Mouse (Mus musculus) MEL (cell line): ENCODE measurements around the gene Man1b1. TPM values are rescaled to one million over a fixed set of nuclear protein-coding genes. Genes with fewer than 3 reads are reported as not detected.

ENCODE experiments used
- DNase-seq: peaks from one replicate; pipeline ENCODE4 v3.0.0; 2011; ENCODE audit warnings: low read depth, low spot score
- H3K27ac ChIP-seq: 2 replicates; pipeline ENCODE4 v1.5.1; 2012; ENCODE audit warnings: low read depth, mild to moderate bottlenecking, control low read depth, low read length, moderate library complexity; ENCODE audit not compliant: control insufficient read depth
- H3K27me3 ChIP-seq, 2 experiments: fragments of 150-350 bp in 1 of 2; sonication (generic) in 1 of 2; 2 replicates each; pipeline ENCODE4 v1.6.1; 2012; ENCODE audit warnings: low read length in 2 of 2, mild to moderate bottlenecking in 2 of 2, improper control_type of control experiment in 1 of 2, moderate library complexity in 1 of 2; ENCODE audit not compliant: insufficient read depth in 2 of 2, control insufficient read depth in 1 of 2
- H3K36me3 ChIP-seq, 2 experiments: 2 replicates each; pipeline ENCODE4 v1.6.1; 2012 to 2014; ENCODE audit warnings: low read length in 2 of 2, improper control_type of control experiment in 1 of 2, inconsistent platforms in 1 of 2, mild to moderate bottlenecking in 1 of 2; ENCODE audit not compliant: insufficient read depth in 2 of 2, control insufficient read depth in 1 of 2
- H3K4me1 ChIP-seq, 2 experiments: fragments of 150-350 bp in 1 of 2; sonication (generic) in 1 of 2; 2 replicates each; pipeline ENCODE4 v1.6.1; 2012; ENCODE audit warnings: low read length in 2 of 2, improper control_type of control experiment in 1 of 2, mild to moderate bottlenecking in 1 of 2; ENCODE audit not compliant: insufficient read depth in 2 of 2, control insufficient read depth in 1 of 2
- H3K4me3 ChIP-seq, 2 experiments: fragments of 150-350 bp in 1 of 2; sonication (generic) in 1 of 2; 2 replicates each; pipeline ENCODE4 v1.5.1; 2012; ENCODE audit warnings: low read depth in 2 of 2, low read length in 2 of 2, mild to moderate bottlenecking in 2 of 2, moderate library complexity in 2 of 2, control low read depth in 1 of 2, improper control_type of control experiment in 1 of 2; ENCODE audit not compliant: control insufficient read depth in 1 of 2, insufficient read depth in 1 of 2
- H3K79me2 ChIP-seq: 2 replicates; pipeline ENCODE4 v1.6.1; 2012; ENCODE audit warnings: mild to moderate bottlenecking, low read length, moderate library complexity; ENCODE audit not compliant: control insufficient read depth, poor library complexity, insufficient read depth
- H3K9ac ChIP-seq: 2 replicates; pipeline ENCODE4 v1.6.1; 2012; ENCODE audit warnings: low read depth, mild to moderate bottlenecking, control low read depth, low read length, moderate library complexity; ENCODE audit not compliant: control insufficient read depth, poor library complexity, severe bottlenecking
- H3K9me3 ChIP-seq: fragments of 150-350 bp; sonication (generic); replicated peaks from 2 replicates; pipeline ENCODE4 v1.6.1; 2012; ENCODE audit warnings: mild to moderate bottlenecking, low read length, improper control_type of control experiment, moderate library complexity; ENCODE audit not compliant: insufficient read depth
- CTCF ChIP-seq, 3 experiments: IDR thresholded peaks in 2 of 3; conservative IDR thresholded peaks in 1 of 3; 2 replicates each; pipeline ENCODE4 v1.5.1; 2011 to 2012; ENCODE audit warnings: low read length in 3 of 3, low read depth in 2 of 3, mild to moderate bottlenecking in 2 of 3, improper control_type of control experiment in 1 of 3, inconsistent platforms in 1 of 3, mixed read lengths in 1 of 3, moderate library complexity in 1 of 3; ENCODE audit not compliant: control insufficient read depth in 1 of 3, insufficient read depth in 1 of 3, poor library complexity in 1 of 3, severe bottlenecking in 1 of 3
- ELF1 ChIP-seq: IDR thresholded peaks from 2 replicates; pipeline ENCODE4 v1.6.1; 2014; ENCODE audit warnings: low read depth, mild to moderate bottlenecking, inconsistent platforms, low read length, improper control_type of control experiment, moderate library complexity
- KAT2A ChIP-seq: conservative IDR thresholded peaks from 2 replicates; pipeline ENCODE4 v1.6.1; 2012; ENCODE audit warnings: low read depth, low read length, improper control_type of control experiment, inconsistent platforms
- MAFK ChIP-seq: IDR thresholded peaks from 2 replicates; pipeline ENCODE4 v1.6.1; 2011; ENCODE audit warnings: low read depth, mild to moderate bottlenecking, low read length, improper control_type of control experiment, borderline replicate concordance
- MAX ChIP-seq: IDR thresholded peaks from 2 replicates; pipeline ENCODE4 v1.6.1; 2011; ENCODE audit warnings: low read length, improper control_type of control experiment
- MAZ ChIP-seq: IDR thresholded peaks from 2 replicates; pipeline ENCODE4 v1.6.1; 2012; ENCODE audit warnings: low read depth, mild to moderate bottlenecking, inconsistent platforms, low read length, improper control_type of control experiment
- MYB ChIP-seq: IDR thresholded peaks from 2 replicates; pipeline ENCODE4 v1.6.1; 2011; ENCODE audit warnings: mild to moderate bottlenecking, low read depth, low read length, improper control_type of control experiment
- MYC ChIP-seq: IDR thresholded peaks from 2 replicates; pipeline ENCODE4 v1.6.1; 2011; ENCODE audit warnings: low read depth, mild to moderate bottlenecking, low read length, improper control_type of control experiment, moderate library complexity
- NELFE ChIP-seq: IDR thresholded peaks from 2 replicates; pipeline ENCODE4 v1.6.1; 2011; ENCODE audit warnings: low read depth, low read length, improper control_type of control experiment
- POLR2A ChIP-seq, 2 experiments: IDR thresholded peaks; 2 replicates each; pipeline ENCODE4 v1.6.1; 2011 to 2012; ENCODE audit warnings: low read length in 2 of 2, mild to moderate bottlenecking in 2 of 2, control low read depth in 1 of 2, improper control_type of control experiment in 1 of 2, low read depth in 1 of 2, moderate library complexity in 1 of 2; ENCODE audit not compliant: control insufficient read depth in 1 of 2, insufficient read depth in 1 of 2, poor library complexity in 1 of 2
- POLR2AphosphoS2 ChIP-seq: IDR thresholded peaks from 2 replicates; pipeline ENCODE4 v1.6.1; 2011; ENCODE audit warnings: low read length, improper control_type of control experiment
- POLR2AphosphoS5 ChIP-seq: IDR thresholded peaks from 2 replicates; pipeline ENCODE4 v1.6.1; 2012; ENCODE audit warnings: low read depth, borderline replicate concordance, mild to moderate bottlenecking, inconsistent platforms, low read length, moderate library complexity, mixed read lengths
- RAD21 ChIP-seq: IDR thresholded peaks from 2 replicates; pipeline ENCODE4 v1.6.1; 2011; ENCODE audit warnings: mild to moderate bottlenecking, low read depth, low read length, improper control_type of control experiment
- RCOR1 ChIP-seq: IDR thresholded peaks from 2 replicates; pipeline ENCODE4 v1.6.1; 2012; ENCODE audit warnings: low read depth, mild to moderate bottlenecking, inconsistent platforms, low read length, improper control_type of control experiment
- SMC3 ChIP-seq: IDR thresholded peaks from 2 replicates; pipeline ENCODE4 v1.6.1; 2011; ENCODE audit warnings: low read depth, low read length, improper control_type of control experiment
- TAL1 ChIP-seq: IDR thresholded peaks from 2 replicates; pipeline ENCODE4 v1.6.1; 2012; ENCODE audit warnings: mild to moderate bottlenecking, inconsistent platforms, low read length, moderate library complexity, mixed read lengths
- TCF12 ChIP-seq: IDR thresholded peaks from 2 replicates; pipeline ENCODE4 v1.6.1; 2014; ENCODE audit warnings: low read depth, mild to moderate bottlenecking, inconsistent platforms, low read length, improper control_type of control experiment, moderate library complexity
- USF2 ChIP-seq, 2 experiments: IDR thresholded peaks; 2 replicates each; pipeline ENCODE4 v1.6.1; 2011 to 2012; ENCODE audit warnings: improper control_type of control experiment in 2 of 2, low read length in 2 of 2, borderline replicate concordance in 1 of 2, inconsistent platforms in 1 of 2, low read depth in 1 of 2, mild to moderate bottlenecking in 1 of 2; ENCODE audit not compliant: insufficient read depth in 1 of 2
- ZC3H11A ChIP-seq: IDR thresholded peaks from 2 replicates; pipeline ENCODE4 v1.6.1; 2012; ENCODE audit warnings: low read depth, mild to moderate bottlenecking, inconsistent platforms, low read length, improper control_type of control experiment
- ZMIZ1 ChIP-seq: IDR thresholded peaks from 2 replicates; pipeline ENCODE4 v1.6.1; 2012; ENCODE audit warnings: low read depth, mild to moderate bottlenecking, inconsistent platforms, low read length, improper control_type of control experiment, moderate library complexity
- ZNF384 ChIP-seq: IDR thresholded peaks from 2 replicates; pipeline ENCODE4 v1.6.1; 2012; ENCODE audit warnings: low read depth, mild to moderate bottlenecking, inconsistent platforms, low read length, improper control_type of control experiment
- polyA plus RNA-seq, 2 experiments: library from polyadenylated mRNA; stranded (reverse) in 1 of 2; unstranded in 1 of 2; fragments of >175 nt in 1 of 2; fragments of >200 nt in 1 of 2; gene quantifications; 2 replicates each; pipeline versions ENCODE4 v1.2.1 to v1.2.4; 2012; ENCODE audit warnings: low replicate concordance in 2 of 2, low read depth in 1 of 2; ENCODE audit not compliant: insufficient read length in 2 of 2, insufficient read depth in 1 of 2, missing spikeins in 1 of 2
- total RNA-seq: library from RNA; depleted of rRNA; stranded (reverse); fragments of 300-350 nt; gene quantifications from 2 replicates; pipeline ENCODE4 v1.2.3, GENCODE M21; 2012

Gene Man1b1
- total and polyA plus RNA-seq, 3 experiments, result 49.6 to 50.1 TPM; not detected in 1

DNA sequence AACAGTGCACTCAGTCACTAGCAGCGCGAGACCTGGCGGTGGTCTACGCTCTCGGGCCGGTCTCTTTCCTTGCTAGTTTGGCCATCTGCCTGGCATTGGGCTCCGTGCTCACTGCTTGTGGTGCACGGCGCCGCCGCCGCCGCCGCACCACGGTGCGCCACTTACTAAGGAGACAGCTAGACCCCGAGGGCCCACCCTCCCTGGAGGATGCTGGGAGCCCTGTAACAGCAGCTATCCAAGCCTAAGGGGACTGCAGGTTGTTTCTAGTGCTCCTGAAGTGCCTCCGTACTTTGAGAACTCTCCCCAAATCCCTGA is 41.4 kb upstream of the Man1b1 start:
- no peak for DNase-seq
- Histone ChIP-seq H3K9me3 (no peaks in the 10 kb centered on the region), H3K9ac (no peak overlapping the region), H3K4me3 (no peak overlapping the region), H3K27ac (no peak overlapping the region), H3K79me2 (no peaks in the 10 kb centered on the region), H3K36me3 (peaks cover 0 to 11% of the 10 kb centered on the region in 2 experiments; a peak in 2 of 4 replicates), H3K27me3 (no peaks in the 10 kb centered on the region), H3K4me1 (peaks cover 7 to 34% of the 10 kb centered on the region in 2 experiments)
- TF ChIP-seq POLR2AphosphoS5, result no peak
- TF ChIP-seq ZC3H11A, result no peak
- TF ChIP-seq ELF1, result no peak
- TF ChIP-seq POLR2A (IDR thresholded peaks at IDR 0.05; ENCODE audit: control insufficient read depth in 1 of 2, insufficient read depth in 1 of 2, low read depth in 1 of 2, low read length in 2 of 2, poor library complexity in 1 of 2), result no peak
- TF ChIP-seq SMC3, result no peak
- TF ChIP-seq RCOR1, result no peak
- no peak for TF ChIP-seq MYB
- no peak for TF ChIP-seq KAT2A
- no peak for TF ChIP-seq MAZ
- TF ChIP-seq ZMIZ1, result no peak
- no peak for TF ChIP-seq MAFK
- no peak for TF ChIP-seq ZNF384
- no peak for TF ChIP-seq NELFE
- TF ChIP-seq TAL1, result no peak
- TF ChIP-seq TCF12, result no peak
- TF ChIP-seq USF2 (IDR thresholded peaks at IDR 0.05; ENCODE audit: borderline replicate concordance in 1 of 2, insufficient read depth in 1 of 2, low read depth in 1 of 2, low read length in 2 of 2), result no peak
- TF ChIP-seq CTCF (IDR thresholded peaks at IDR 0.05 in 2 of 3, conservative IDR thresholded peaks at IDR 0.05 in 1 of 3; ENCODE audit: control insufficient read depth in 1 of 3, insufficient read depth in 1 of 3, low read depth in 2 of 3, low read length in 3 of 3, poor library complexity in 1 of 3, severe bottlenecking in 1 of 3), result no peak
- no peak for TF ChIP-seq MAX
- TF ChIP-seq MYC, result no peak
- TF ChIP-seq POLR2AphosphoS2, result no peak

- Histone ChIP-seq H3K36me3 (peaks cover 0 to 6% of the 10 kb centered on the region in 2 experiments; a peak in 2 of 4 replicates), H3K27ac (no peak overlapping the region), H3K27me3 (no peaks in the 10 kb centered on the region), H3K4me1 (peaks cover 7 to 27% of the 10 kb centered on the region in 2 experiments), H3K4me3 (no peak overlapping the region), H3K9me3 (no peaks in the 10 kb centered on the region), H3K9ac (no peak overlapping the region), H3K79me2 (no peaks in the 10 kb centered on the region)
- no peak for DNase-seq
- TF ChIP-seq CTCF (IDR thresholded peaks at IDR 0.05 in 2 of 3, conservative IDR thresholded peaks at IDR 0.05 in 1 of 3; ENCODE audit: control insufficient read depth in 1 of 3, insufficient read depth in 1 of 3, low read depth in 2 of 3, low read length in 3 of 3, poor library complexity in 1 of 3, severe bottlenecking in 1 of 3) (peak in 2 of 3 experiments; percentile 17 to 25; a peak in 1 of 6 replicates), ELF1 (no peak), RAD21 (peak; percentile 2; the same call in 1 of the 2 replicates)
Observed at GRCm38 (mm10) chr2:25291184-25292053, 40.7 kb upstream of the Man1b1 start.
